Mouse (Mus musculus): ENCODE data around the gene Rpgrip1l. TPM values are rescaled to one million over a fixed set of nuclear protein-coding genes. Genes with fewer than 3 reads are reported as not detected.

The Rpgrip1l gene
- polyA plus RNA-seq, 1 experiment from 2014 or later: 16.5 TPM

GRCm38 (mm10) chr8:91227421-91227841 lies 85.6 kb downstream of the Rpgrip1l start:
- ATAC-seq (replicated peaks; ENCODE audit: insufficient number of reproducible peaks, low FRiP score, low TSS enrichment, low read depth): no peak
- WGBS: 94% methylated on average over 7 of the region's 7 CpGs

GRCm38 (mm10) chr8:91224227-91224626 lies 88.8 kb downstream of the Rpgrip1l start:
- no peaks in the 10 kb centered on the region for H3K9me3 ChIP-seq (replicated peaks; ENCODE audit: control insufficient read depth, low read length)
- no peaks in the 10 kb centered on the region for H3K36me3 ChIP-seq (replicated peaks; ENCODE audit: control insufficient read depth, insufficient read depth, low read depth, low read length)
- no peak overlapping the region for H3K27ac ChIP-seq (replicated peaks; ENCODE audit: low read depth, low read length)
- H3K27me3 ChIP-seq (ENCODE audit: control insufficient read depth, insufficient read depth, low read length): no peaks in the 10 kb centered on the region
- DNase-seq (ENCODE audit: low spot score) (no peak), ATAC-seq (replicated peaks; ENCODE audit: insufficient number of reproducible peaks, low FRiP score, low TSS enrichment, low read depth) (no peak)
- no peaks in the 10 kb centered on the region for H3K4me1 ChIP-seq (ENCODE audit: control insufficient read depth, insufficient read depth, low read length)
- no peak overlapping the region for H3K4me3 ChIP-seq (ENCODE audit: low read depth, low read length)
- no peak overlapping the region for H3K9ac ChIP-seq (replicated peaks; ENCODE audit: low read length)
- 92% methylated on average over 7 of the region's 7 CpGs for WGBS
- no peak overlapping the region for H3K4me2 ChIP-seq (ENCODE audit: low read depth, low read length)

More at GRCm38 (mm10) chr8:91227421-91227841, 85.6 kb downstream of the Rpgrip1l start:
- H3K9ac ChIP-seq (replicated peaks; ENCODE audit: low read length): no peak overlapping the region
- no peaks in the 10 kb centered on the region for H3K36me3 ChIP-seq (replicated peaks; ENCODE audit: control insufficient read depth, insufficient read depth, low read depth, low read length)
- H3K9me3 ChIP-seq (replicated peaks; ENCODE audit: control insufficient read depth, low read length): no peaks in the 10 kb centered on the region
- H3K4me2 ChIP-seq (ENCODE audit: low read depth, low read length): no peak overlapping the region
- no peaks in the 10 kb centered on the region for H3K27me3 ChIP-seq (ENCODE audit: control insufficient read depth, insufficient read depth, low read length)
- no peak overlapping the region for H3K27ac ChIP-seq (replicated peaks; ENCODE audit: low read depth, low read length)
- H3K4me3 ChIP-seq (ENCODE audit: low read depth, low read length): no peak overlapping the region
- no peaks in the 10 kb centered on the region for H3K4me1 ChIP-seq (ENCODE audit: control insufficient read depth, insufficient read depth, low read length)
- DNase-seq (ENCODE audit: low spot score): no peak

DNA sequence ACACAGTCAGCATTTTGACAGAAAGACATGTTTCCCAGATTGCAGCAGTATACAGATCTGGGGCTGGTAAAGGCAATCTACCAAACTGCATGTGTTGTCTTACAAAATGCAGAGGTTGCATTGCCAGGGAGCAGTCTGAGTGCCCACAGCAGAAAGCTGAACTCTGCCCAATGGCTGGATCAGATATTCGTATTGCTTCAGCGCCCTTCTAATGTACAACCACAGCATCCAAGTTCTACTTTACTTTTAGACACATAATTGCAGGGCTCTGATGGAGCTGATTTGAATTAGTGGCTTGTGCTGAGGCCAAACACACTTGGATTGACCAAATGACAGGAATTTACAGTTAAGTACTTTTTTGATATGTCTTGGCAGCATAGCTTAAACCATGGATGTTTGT lies 91.2 kb downstream of the Rpgrip1l start:
- H3K9ac ChIP-seq (replicated peaks; ENCODE audit: low read length): no peak overlapping the region
- no peaks in the 10 kb centered on the region for H3K9me3 ChIP-seq (replicated peaks; ENCODE audit: control insufficient read depth, low read length)
- no peak for ATAC-seq (replicated peaks; ENCODE audit: insufficient number of reproducible peaks, low FRiP score, low TSS enrichment, low read depth)
- H3K27ac ChIP-seq (replicated peaks; ENCODE audit: low read depth, low read length): no peak overlapping the region
- no peaks in the 10 kb centered on the region for H3K27me3 ChIP-seq (ENCODE audit: control insufficient read depth, insufficient read depth, low read length)
- no peak for DNase-seq (ENCODE audit: low spot score)
- H3K4me2 ChIP-seq (ENCODE audit: low read depth, low read length): no peak overlapping the region
- WGBS: 95% methylated on average over 2 of the region's 2 CpGs
- H3K4me1 ChIP-seq (ENCODE audit: control insufficient read depth, insufficient read depth, low read length): no peaks in the 10 kb centered on the region
- no peak overlapping the region for H3K4me3 ChIP-seq (ENCODE audit: low read depth, low read length)
- no peaks in the 10 kb centered on the region for H3K36me3 ChIP-seq (replicated peaks; ENCODE audit: control insufficient read depth, insufficient read depth, low read depth, low read length)

DNA sequence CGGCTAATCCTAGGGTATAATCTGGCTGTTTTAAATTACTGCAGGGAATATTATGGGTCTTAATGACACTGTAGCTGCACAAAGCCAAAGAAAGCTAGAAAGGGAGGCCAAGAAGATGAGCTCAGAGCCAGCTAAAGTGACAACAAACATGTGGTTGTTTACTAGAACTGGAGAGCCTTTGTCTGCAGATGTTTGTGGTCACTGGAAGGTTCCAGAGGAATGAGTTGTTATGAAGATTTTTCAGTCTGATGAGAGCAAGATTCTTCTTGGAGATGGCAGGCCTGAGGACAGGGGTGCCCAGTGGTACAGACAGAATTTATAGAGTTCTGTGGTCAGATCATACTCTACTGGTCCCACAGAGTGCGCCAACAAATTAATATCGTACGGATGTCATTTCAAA lies 94.8 kb downstream of the Rpgrip1l start:
- Histone ChIP-seq H3K4me2 (ENCODE audit: low read depth, low read length) (no peak overlapping the region), H3K9me3 (replicated peaks; ENCODE audit: control insufficient read depth, low read length) (no peaks in the 10 kb centered on the region), H3K27ac (replicated peaks; ENCODE audit: low read depth, low read length) (no peak overlapping the region), H3K27me3 (ENCODE audit: control insufficient read depth, insufficient read depth, low read length) (no peaks in the 10 kb centered on the region), H3K4me3 (ENCODE audit: low read depth, low read length) (no peak overlapping the region), H3K36me3 (replicated peaks; ENCODE audit: control insufficient read depth, insufficient read depth, low read depth, low read length) (no peaks in the 10 kb centered on the region), H3K9ac (replicated peaks; ENCODE audit: low read length) (no peak overlapping the region), H3K4me1 (ENCODE audit: control insufficient read depth, insufficient read depth, low read length) (no peaks in the 10 kb centered on the region)
- 91% methylated on average over 4 of the region's 4 CpGs for WGBS
- DNase-seq (ENCODE audit: low spot score) (no peak), ATAC-seq (replicated peaks; ENCODE audit: insufficient number of reproducible peaks, low FRiP score, low TSS enrichment, low read depth) (no peak)

DNA sequence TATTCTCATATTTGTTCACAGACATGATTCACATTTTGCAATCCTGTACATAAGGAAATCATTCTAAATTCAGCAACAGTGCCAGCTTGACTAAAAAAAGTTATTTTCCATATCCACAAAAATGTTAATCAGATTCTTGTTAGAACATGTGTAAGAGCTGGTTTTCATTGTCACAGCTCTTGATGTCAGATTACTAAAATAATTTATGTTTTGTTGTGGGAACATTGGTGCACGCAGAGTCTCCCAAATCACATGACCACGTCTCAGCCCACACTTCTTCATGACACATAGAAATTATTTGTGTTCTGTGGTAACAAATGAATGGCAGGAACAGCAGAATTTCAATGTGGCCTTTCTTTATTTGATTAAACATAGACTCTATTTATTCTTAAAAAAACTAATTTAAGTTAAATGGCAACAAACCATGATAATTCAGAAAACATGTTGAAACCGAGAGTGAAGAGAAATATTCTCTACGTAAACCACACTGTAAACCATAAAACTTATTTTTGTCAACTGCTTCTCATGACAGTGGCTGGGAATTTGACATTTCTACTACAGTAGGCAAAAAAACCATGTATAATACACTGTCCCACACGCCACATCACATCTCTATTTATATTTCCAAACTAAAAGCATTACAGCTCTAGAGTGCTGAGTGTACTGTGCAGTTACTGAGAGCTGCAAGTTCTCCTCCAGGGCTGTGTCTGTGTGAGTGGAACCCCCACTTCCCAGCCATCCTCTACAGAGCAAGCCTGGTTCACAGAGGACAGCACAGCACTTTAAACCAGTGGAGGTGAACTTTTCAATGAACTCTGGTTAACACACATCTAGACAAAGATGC lies 95.8 kb downstream of the Rpgrip1l start:
- Histone ChIP-seq H3K36me3 (replicated peaks; ENCODE audit: control insufficient read depth, insufficient read depth, low read depth, low read length) (no peaks in the 10 kb centered on the region), H3K4me3 (ENCODE audit: low read depth, low read length) (no peak overlapping the region), H3K27me3 (ENCODE audit: control insufficient read depth, insufficient read depth, low read length) (no peaks in the 10 kb centered on the region), H3K4me1 (ENCODE audit: control insufficient read depth, insufficient read depth, low read length) (no peaks in the 10 kb centered on the region), H3K4me2 (ENCODE audit: low read depth, low read length) (no peak overlapping the region), H3K27ac (replicated peaks; ENCODE audit: low read depth, low read length) (no peak overlapping the region), H3K9ac (replicated peaks; ENCODE audit: low read length) (no peak overlapping the region), H3K9me3 (replicated peaks; ENCODE audit: control insufficient read depth, low read length) (no peaks in the 10 kb centered on the region)
- 88% methylated on average over 5 of the region's 5 CpGs for WGBS
- DNase-seq (ENCODE audit: low spot score) (no peak), ATAC-seq (replicated peaks; ENCODE audit: insufficient number of reproducible peaks, low FRiP score, low TSS enrichment, low read depth) (no peak)

DNA sequence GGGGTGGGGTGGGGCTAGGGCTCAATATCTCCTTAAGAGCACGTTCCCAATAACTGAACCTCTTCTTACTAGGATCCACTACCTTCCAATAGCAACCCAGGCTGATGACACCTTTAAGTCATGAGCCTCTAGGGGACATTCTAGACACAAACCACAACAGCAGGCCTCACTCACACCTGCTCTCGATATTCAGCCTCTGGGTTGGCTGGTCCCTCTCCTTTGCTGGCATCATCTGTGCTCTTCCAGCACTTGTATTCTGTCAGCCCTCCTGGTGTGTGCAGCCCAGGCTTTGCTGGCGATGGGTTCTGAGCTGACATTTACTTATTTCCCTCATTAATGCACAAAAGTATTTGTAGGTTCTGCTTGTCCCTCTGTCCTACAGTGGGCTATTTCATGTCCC lies 98.8 kb downstream of the Rpgrip1l start:
- H3K9me3 ChIP-seq (replicated peaks; ENCODE audit: control insufficient read depth, low read length): no peaks in the 10 kb centered on the region
- ATAC-seq (replicated peaks; ENCODE audit: insufficient number of reproducible peaks, low FRiP score, low TSS enrichment, low read depth) (no peak), DNase-seq (ENCODE audit: low spot score) (no peak)
- no peak overlapping the region for H3K27ac ChIP-seq (replicated peaks; ENCODE audit: low read depth, low read length)
- no peak overlapping the region for H3K4me3 ChIP-seq (ENCODE audit: low read depth, low read length)
- no peaks in the 10 kb centered on the region for H3K36me3 ChIP-seq (replicated peaks; ENCODE audit: control insufficient read depth, insufficient read depth, low read depth, low read length)
- H3K27me3 ChIP-seq (ENCODE audit: control insufficient read depth, insufficient read depth, low read length): no peaks in the 10 kb centered on the region
- WGBS: 79% methylated on average over 3 of the region's 3 CpGs
- H3K4me1 ChIP-seq (ENCODE audit: control insufficient read depth, insufficient read depth, low read length): no peaks in the 10 kb centered on the region
- no peak overlapping the region for H3K9ac ChIP-seq (replicated peaks; ENCODE audit: low read length)
- H3K4me2 ChIP-seq (ENCODE audit: low read depth, low read length): no peak overlapping the region

DNA sequence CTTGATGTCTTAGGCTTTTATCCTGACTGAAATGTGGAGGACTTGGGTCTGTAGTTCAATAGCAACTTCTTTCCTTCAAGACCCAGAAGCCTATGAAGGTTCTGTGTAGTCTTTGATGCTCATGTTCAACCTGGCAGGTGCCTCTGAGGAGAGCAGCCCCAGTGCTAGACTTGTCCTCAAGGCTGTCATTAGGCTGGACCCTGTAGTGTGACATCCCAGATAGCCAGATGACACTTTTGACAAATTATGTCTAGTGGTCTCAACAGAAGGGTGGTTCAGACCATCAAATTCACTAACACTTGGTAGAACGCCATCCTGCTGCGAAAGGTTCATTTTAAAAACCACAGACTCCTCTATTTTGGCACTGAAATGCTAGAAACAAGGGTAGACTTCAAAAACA lies 100.1 kb downstream of the Rpgrip1l start:
- Histone ChIP-seq H3K4me2 (ENCODE audit: low read depth, low read length) (no peak overlapping the region), H3K27ac (replicated peaks; ENCODE audit: low read depth, low read length) (no peak overlapping the region), H3K4me3 (ENCODE audit: low read depth, low read length) (no peak overlapping the region), H3K9ac (replicated peaks; ENCODE audit: low read length) (no peak overlapping the region), H3K4me1 (ENCODE audit: control insufficient read depth, insufficient read depth, low read length) (no peaks in the 10 kb centered on the region), H3K27me3 (ENCODE audit: control insufficient read depth, insufficient read depth, low read length) (no peaks in the 10 kb centered on the region), H3K9me3 (replicated peaks; ENCODE audit: control insufficient read depth, low read length) (no peaks in the 10 kb centered on the region), H3K36me3 (replicated peaks; ENCODE audit: control insufficient read depth, insufficient read depth, low read depth, low read length) (no peaks in the 10 kb centered on the region)
- DNase-seq (ENCODE audit: low spot score): no peak
- no peak for ATAC-seq (replicated peaks; ENCODE audit: insufficient number of reproducible peaks, low FRiP score, low TSS enrichment, low read depth)
- 89% methylated on average over 2 of the region's 2 CpGs for WGBS

GRCm38 (mm10) chr8:91209658-91210057 lies 103.4 kb downstream of the Rpgrip1l start:
- no peak overlapping the region for H3K9ac ChIP-seq (replicated peaks; ENCODE audit: low read length)
- ATAC-seq (replicated peaks; ENCODE audit: insufficient number of reproducible peaks, low FRiP score, low TSS enrichment, low read depth) (no peak), DNase-seq (ENCODE audit: low spot score) (no peak)
- H3K9me3 ChIP-seq (replicated peaks; ENCODE audit: control insufficient read depth, low read length): no peaks in the 10 kb centered on the region
- H3K4me3 ChIP-seq (ENCODE audit: low read depth, low read length): no peak overlapping the region
- H3K4me1 ChIP-seq (ENCODE audit: control insufficient read depth, insufficient read depth, low read length): no peaks in the 10 kb centered on the region
- H3K27ac ChIP-seq (replicated peaks; ENCODE audit: low read depth, low read length): no peak overlapping the region
- H3K4me2 ChIP-seq (ENCODE audit: low read depth, low read length): no peak overlapping the region
- no peaks in the 10 kb centered on the region for H3K36me3 ChIP-seq (replicated peaks; ENCODE audit: control insufficient read depth, insufficient read depth, low read depth, low read length)
- 83% methylated on average over 3 of the region's 3 CpGs for WGBS
- H3K27me3 ChIP-seq (ENCODE audit: control insufficient read depth, insufficient read depth, low read length): no peaks in the 10 kb centered on the region

Measured in embryonic facial prominence, embryonic 11.5 days (tissue).